Mouse (Mus musculus) embryonic facial prominence, embryonic 11.5 days (tissue): ENCODE data around the gene Mex3b. TPM values are rescaled to one million over a fixed set of nuclear protein-coding genes. Genes with fewer than 3 reads are reported as not detected.

ENCODE experiments used
- ATAC-seq: fragments of 200-750 bp; cut with Nextera tagmentation; replicated peaks from 2 replicates; pipeline ENCODE4 v1.8.0; 2017; ENCODE audit warnings: low read depth; ENCODE audit not compliant: insufficient number of reproducible peaks, low FRiP score, low TSS enrichment
- DNase-seq: peaks from one replicate; pipeline ENCODE4 v3.0.0-alpha.2; 2015; ENCODE audit warnings: low spot score
- H3K27ac ChIP-seq: fragments of 300-500 bp; sonication (generic); replicated peaks from 2 replicates; pipeline ENCODE4 v1.5.1; 2014; ENCODE audit warnings: mild to moderate bottlenecking, low read depth, low read length, control low read depth
- H3K27me3 ChIP-seq: fragments of 300-500 bp; sonication (generic); 2 replicates; pipeline ENCODE4 v1.6.1; 2014; ENCODE audit warnings: mild to moderate bottlenecking, low read length, moderate library complexity, mixed read lengths; ENCODE audit not compliant: control insufficient read depth, insufficient read depth
- H3K36me3 ChIP-seq: fragments of 300-500 bp; sonication (generic); replicated peaks from 2 replicates; pipeline ENCODE4 v1.6.1; 2014; ENCODE audit warnings: low read depth, mild to moderate bottlenecking, low read length, moderate library complexity, mixed read lengths; ENCODE audit not compliant: control insufficient read depth, insufficient read depth
- H3K4me1 ChIP-seq: fragments of 300-500 bp; sonication (generic); 2 replicates; pipeline ENCODE4 v1.6.1; 2014; ENCODE audit warnings: low read length, mixed read lengths; ENCODE audit not compliant: control insufficient read depth, insufficient read depth
- H3K4me2 ChIP-seq: fragments of 300-500 bp; sonication (generic); 2 replicates; pipeline ENCODE4 v1.6.1; 2014; ENCODE audit warnings: low read depth, mild to moderate bottlenecking, control low read depth, low read length, moderate library complexity
- H3K4me3 ChIP-seq: fragments of 300-500 bp; sonication (generic); 2 replicates; pipeline ENCODE4 v1.5.1; 2014; ENCODE audit warnings: low read depth, low read length, control low read depth
- H3K9ac ChIP-seq: fragments of 300-500 bp; sonication (generic); replicated peaks from 2 replicates; pipeline ENCODE4 v1.6.1; 2014; ENCODE audit warnings: mild to moderate bottlenecking, control low read depth, low read length
- H3K9me3 ChIP-seq: fragments of 300-500 bp; sonication (generic); replicated peaks from 2 replicates; pipeline ENCODE4 v1.6.1; 2016; ENCODE audit warnings: mild to moderate bottlenecking, low read length, inconsistent platforms, mixed read lengths; ENCODE audit not compliant: control insufficient read depth
- WGBS: fragments of 180-500 bp; shearing (Covaris S2); extraction: QIAGEN DNeasy Blood & Tissue Kit; methylation state at CpG from one replicate; pipeline ENCODE4 v1.1.7; 2014; 5-methylcytosine and 5-hydroxymethylcytosine counted together
- polyA plus RNA-seq: library from polyadenylated mRNA; unstranded; fragments of >200 nt; fragmentation: Nextera tagmentation; extraction: Ambion mirVana; gene quantifications from 2 replicates; pipeline ENCODE4 v1.2.1, GENCODE M21; 2014

The Mex3b gene
- polyA plus RNA-seq, 1 experiment from 2014 or later, result 41.6 TPM

DNA sequence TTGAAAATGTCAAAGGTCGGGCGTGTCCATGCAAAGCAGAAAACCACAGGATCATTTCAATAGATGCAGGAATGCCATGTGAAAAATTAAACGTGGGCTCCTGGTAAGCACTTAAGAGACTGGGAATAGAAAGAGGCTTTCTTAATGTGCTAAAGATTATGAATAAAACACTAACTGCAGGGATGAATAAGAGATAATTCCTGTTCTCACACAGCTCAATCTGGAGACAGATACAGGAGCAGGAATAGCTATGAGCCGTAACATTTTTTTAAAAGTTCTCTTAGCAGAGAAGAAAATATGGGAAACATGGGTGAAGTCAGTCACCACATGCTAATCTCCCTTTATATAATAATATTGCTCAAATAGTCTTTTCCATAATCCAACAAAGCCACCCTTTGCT is 47.2 kb downstream of the Mex3b start:
- H3K27me3 ChIP-seq, result no peaks in the 10 kb centered on the region
- no peaks in the 10 kb centered on the region for H3K36me3 ChIP-seq
- 80% methylated on average over 4 of the region's 4 CpGs for WGBS
- H3K27ac ChIP-seq, result no peak overlapping the region
- no peaks in the 10 kb centered on the region for H3K9me3 ChIP-seq
- DNase-seq (no peak), ATAC-seq (no peak)
- H3K9ac ChIP-seq, result no peak overlapping the region
- H3K4me2 ChIP-seq, result no peak overlapping the region
- no peaks in the 10 kb centered on the region for H3K4me1 ChIP-seq
- no peak overlapping the region for H3K4me3 ChIP-seq

Other genes with a start within 250 kb of the Mex3b start
- gene Saxo2, start 218.8 kb upstream of the Mex3b start, polyA plus RNA-seq, result 6.0 and 7.0 TPM in 2 replicates
- gene Efl1, start 218.7 kb upstream of the Mex3b start, polyA plus RNA-seq, result 23.2 and 24.0 TPM in 2 replicates